Mouse (Mus musculus) NIH3T3 (cell line): Measurements from ENCODE around the gene Gm28051.

Source experiments
- DNase-seq: peaks from one replicate; pipeline ENCODE4 v3.0.0-alpha.2; 2012; ENCODE audit warnings: low read depth

The Gm28051 gene

GRCm38 (mm10) chr12:102743036-102743588 lies 14.5 kb downstream of the Gm28051 start:
- DNase-seq, result no peak

GRCm38 (mm10) chr12:102742056-102742455 lies 15.5 kb downstream of the Gm28051 start:
- DNase-seq, result no peak

DNA sequence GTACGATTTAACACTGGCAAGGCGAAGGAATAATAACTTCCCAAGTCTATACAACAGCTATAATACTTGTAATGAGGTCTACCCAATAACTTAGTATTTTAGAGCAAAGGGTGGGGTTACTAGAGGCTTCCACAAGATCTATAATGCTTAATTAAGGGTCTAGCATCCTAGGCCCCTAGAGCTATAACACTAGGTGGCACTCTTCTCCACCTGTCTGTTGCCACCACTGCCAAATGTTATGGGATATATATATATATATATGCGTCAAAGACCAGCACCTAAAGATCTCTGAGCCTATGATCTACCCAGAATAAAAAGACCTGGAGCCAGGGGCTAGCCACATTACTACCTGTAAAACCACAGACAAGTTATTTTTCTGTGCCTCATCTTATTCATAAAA lies 17.3 kb downstream of the Gm28051 start:
- peak; percentile 57 for DNase-seq

GRCm38 (mm10) chr12:102739096-102739495 lies 18.5 kb downstream of the Gm28051 start:
- no peak for DNase-seq

- peak; percentile 84 for DNase-seq
Measured at GRCm38 (mm10) chr12:102733381-102733780, 24.2 kb downstream of the Gm28051 start.

DNA sequence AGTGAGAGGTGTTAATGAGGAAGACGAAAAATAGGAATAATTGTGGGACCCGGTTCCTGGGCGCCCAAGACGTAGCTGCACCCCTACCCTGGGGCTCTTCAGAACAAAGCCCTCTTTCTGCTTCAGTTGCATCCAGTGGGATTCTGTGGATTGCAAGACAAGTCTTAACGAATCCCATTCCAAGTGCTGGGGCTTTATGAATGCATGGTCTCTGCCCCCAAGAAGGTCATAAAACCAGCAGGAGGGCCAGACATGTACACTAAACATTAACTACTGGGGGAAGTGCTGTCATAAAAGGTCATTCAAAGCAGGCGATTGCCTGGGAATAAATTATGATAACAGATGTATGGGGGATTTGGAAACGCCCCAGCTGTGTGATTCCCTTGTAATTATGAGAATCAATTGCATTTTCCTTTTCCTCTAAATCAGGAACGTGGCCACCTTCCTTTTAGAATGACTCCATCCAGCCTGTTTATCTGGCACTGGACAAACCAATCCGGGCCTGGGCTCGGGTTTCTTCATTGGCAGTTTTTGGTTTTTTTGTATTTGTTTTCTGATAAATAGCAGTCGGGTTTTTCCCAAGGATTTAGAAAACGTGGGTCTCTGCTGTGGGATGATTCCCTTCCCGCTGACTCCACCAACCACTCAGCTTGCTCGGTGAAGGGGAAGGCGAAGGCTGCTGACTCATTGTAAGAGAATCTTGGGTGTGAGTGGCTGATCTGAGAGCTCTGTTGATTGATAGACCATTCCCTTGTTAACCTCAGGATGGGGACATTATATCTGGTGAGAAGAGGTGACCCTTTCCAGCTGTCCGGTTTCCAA lies 26.6 kb downstream of the Gm28051 start:
- DNase-seq, result no peak

DNA sequence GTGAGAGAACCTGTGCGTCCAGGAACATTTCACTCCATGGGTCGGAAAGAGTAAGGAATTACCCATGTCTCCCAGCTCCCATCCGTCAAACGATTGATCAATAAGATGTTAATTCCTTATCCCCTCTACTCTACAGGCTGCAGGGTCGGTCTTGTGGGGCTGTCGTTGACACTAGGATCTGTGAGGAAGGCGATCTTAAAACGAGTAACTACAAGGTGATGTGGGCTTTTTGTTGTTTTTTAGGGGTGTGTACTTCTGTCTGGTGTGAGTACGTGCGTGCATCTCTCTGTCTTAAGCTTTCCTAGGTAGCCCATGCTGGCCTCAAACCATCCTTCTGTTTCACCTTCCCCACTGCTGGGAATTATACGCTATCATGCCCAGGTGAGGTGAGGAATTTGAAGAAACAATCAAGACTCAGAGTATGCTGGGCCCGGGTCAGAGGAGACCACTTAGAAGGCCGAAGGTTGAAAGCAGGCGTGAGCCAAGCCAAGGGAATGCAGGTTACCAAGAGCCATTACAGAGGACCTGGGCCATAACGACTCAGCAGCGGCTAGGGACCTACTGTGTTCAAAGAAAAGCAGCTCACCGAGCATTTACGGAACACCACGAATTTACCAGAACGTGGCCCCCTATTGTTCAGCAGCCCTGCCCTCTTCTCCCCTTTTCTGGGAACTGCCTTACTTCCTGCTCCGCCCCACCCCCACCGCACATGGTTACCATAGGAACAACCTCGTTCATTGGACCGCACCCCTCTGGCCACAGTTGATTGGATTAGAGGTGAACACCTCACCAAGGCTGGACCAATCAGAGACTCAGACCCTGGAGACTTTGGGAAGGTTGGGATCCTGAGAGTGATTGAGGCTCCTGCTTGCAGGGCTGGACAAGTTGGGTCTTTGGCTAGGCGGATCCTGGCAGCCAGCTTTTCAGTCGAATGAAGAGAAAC lies 27.4 kb downstream of the Gm28051 start:
- DNase-seq, result no peak

- no peak for DNase-seq
Measured at GRCm38 (mm10) chr12:102725761-102726175, 31.8 kb downstream of the Gm28051 start.

DNA sequence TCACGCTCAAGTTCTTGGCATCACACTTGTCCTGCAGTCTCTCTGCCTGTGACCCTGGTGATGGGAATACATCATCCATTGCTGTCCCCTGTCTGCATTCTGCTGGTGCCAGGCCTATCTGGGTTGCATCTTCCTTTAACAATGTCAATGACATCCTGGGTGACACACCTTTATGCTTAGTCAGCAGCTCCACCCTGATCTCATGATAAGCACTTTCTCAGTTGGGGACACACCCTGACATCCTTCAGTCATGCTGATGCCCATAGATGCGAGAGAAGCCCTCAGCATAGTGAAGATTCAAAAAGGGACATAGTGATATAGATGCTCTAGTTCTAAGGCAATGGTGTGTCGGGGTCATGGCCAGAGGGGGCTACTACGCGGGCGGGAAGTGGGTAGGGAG lies 32.4 kb downstream of the Gm28051 start:
- DNase-seq, result no peak

GRCm38 (mm10) chr12:102723861-102724260 lies 33.7 kb downstream of the Gm28051 start:
- DNase-seq, result no peak

GRCm38 (mm10) chr12:102722966-102723365 lies 34.6 kb downstream of the Gm28051 start:
- DNase-seq, result no peak

GRCm38 (mm10) chr12:102722451-102722850 lies 35.1 kb downstream of the Gm28051 start:
- DNase-seq, result no peak

- DNase-seq, result peak; percentile 76
Measured at GRCm38 (mm10) chr12:102719552-102720315, 37.8 kb downstream of the Gm28051 start.

GRCm38 (mm10) chr12:102714654-102715395 lies 42.7 kb downstream of the Gm28051 start:
- DNase-seq, result no peak

DNA sequence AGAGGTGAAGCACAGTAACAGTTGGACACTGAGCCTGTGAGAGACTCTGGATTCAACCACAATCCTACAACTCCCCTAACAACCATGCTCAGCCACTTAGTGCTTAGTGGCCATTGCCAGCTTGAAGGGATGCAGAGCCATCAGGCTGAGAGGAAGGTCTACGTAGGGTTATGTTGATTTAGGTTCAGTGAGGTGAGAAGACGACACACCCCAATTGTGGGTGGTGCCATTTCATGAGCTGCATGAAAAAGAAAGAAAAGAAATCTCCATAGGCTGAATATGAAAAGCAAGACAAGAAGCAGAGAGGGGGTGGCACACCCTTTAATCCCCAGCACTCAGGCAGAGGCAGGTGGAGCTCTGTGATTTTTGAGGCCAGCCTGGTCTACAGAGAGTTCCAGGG lies 43.4 kb downstream of the Gm28051 start:
- no peak for DNase-seq

DNA sequence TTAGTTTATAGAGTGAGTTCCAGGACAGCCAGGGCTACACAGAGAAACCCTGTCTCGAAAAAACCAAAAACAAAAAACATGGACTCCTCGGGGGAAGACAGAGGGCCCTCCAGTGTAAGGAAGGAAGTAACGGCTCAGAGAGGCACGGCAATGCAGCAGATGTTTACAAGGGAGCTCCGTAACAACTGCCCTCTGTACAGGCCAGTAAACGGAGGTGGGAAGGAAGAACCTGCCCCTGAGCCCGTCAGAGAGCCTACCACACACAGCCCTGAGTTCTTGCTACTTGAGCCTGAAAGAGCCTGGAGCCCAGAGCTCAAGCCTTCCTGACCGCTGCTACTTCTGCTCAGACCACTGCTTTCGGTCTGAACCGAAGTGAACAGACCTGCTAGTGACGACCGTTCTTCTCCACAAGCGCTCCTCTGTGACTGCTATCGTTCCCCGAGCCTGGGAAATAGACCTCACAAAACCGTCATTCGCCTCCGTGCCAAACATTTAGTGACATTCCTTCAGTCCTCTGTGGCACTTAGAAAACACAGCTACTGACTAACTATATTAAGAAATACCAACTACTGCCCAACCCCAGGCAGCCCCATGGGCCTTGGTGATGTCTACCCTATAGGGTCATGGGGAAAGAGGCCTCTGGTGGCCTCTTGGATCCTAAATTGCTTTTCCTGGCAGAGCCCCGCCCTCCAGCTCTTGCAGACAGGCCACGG lies 44.3 kb downstream of the Gm28051 start:
- DNase-seq, result no peak

GRCm38 (mm10) chr12:102710851-102711375 lies 46.7 kb downstream of the Gm28051 start:
- DNase-seq, result no peak

- no peak for DNase-seq
Measured at GRCm38 (mm10) chr12:102709896-102710295, 47.7 kb downstream of the Gm28051 start.

- peak; percentile 25 for DNase-seq
Measured at GRCm38 (mm10) chr12:102708220-102708619, 49.3 kb downstream of the Gm28051 start.

- no peak for DNase-seq
Measured at GRCm38 (mm10) chr12:102706833-102707463, 50.6 kb downstream of the Gm28051 start.
